Mouse (Mus musculus) mouse embryonic stem cell (cell line): ENCODE measurements around the gene Gm42906.

Experiments
- in situ Hi-C, 2 experiments: fragments of 300-500 bp; cut with MboI; formaldehyde crosslinking; loops; 1 replicate in 1 of 2; 3 replicates in 1 of 2; pipeline ENCODE4 v1.14.3; 2019 to 2020; ENCODE audit warnings: low sequenced_read_pairs in 2 of 2, low pct_unique_long_range_greater_than_20kb in 1 of 2, mixed read lengths in 1 of 2; ENCODE audit not compliant: unreplicated experiment in 1 of 2

The Gm42906 gene

DNA sequence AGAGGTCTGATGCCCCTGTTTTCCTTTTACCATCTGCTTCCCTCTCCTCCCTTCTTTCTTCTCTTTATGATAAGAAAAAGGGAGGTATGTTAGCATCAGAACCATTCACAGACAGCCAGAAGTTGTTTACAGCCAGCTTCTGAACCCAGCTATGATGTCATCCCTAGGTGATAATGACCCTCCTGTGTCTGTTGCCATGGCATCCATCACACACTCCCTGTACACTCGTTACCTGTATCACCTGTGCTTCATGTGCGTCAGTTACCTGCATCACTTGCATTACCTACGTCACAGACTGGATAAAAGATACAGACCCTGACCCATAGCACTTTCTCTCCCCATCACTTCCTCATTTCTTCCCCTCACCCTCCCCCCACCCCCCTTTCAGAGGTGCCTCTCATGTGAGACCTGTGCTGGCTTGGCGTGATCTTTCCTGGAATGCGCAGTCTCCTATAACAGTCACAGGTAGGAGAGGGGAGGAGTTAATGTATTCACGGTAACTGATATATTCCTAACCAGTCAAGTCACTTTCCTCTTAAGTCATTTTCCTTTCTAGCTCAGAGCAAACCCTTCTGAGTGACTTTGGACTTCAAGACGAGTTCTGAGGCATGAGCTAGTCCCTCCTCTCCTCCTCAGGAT, 27.9 kb downstream of the Gm42906 start:
- in situ Hi-C loops, result no loop called here

DNA sequence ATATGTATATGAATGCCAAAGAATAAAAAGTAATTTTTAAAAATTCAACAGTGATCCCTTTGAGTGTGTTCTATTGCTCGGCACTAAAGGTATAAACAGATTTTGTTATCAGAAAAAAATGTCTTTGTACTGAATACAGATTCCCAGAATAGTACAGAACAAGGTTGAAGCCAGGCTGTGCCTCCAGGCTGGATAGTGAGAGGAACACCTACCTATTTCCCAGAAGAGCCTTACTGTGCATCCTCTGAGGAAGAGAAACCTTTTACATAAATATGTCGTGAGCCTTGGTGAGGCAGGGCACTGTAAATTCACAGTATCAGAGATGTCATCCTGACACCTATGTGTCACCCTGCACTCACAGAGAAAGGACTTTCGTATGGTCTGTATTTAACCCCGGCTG, 31.8 kb downstream of the Gm42906 start:
- in situ Hi-C loops, result no loop called here

DNA sequence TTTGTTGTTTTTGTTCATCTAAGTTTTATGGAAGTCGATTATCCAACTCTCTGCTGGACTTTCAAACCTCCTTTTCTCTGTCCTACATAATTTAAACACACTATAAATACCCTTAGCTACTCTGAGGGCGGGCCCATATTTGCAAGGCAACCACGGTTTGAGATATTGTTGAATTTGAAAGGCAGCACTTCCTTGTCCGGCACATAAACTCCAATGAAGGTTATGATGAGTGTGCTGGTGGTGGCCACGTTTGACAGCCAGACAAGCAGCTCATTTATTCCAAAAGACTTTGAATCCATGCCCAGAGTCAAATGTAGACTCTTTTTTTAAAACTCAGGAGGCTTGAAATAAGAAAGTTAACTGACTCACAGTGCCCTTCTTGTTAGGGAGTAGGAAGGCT, 33.3 kb downstream of the Gm42906 start:
- in situ Hi-C loops, result no loop called here

DNA sequence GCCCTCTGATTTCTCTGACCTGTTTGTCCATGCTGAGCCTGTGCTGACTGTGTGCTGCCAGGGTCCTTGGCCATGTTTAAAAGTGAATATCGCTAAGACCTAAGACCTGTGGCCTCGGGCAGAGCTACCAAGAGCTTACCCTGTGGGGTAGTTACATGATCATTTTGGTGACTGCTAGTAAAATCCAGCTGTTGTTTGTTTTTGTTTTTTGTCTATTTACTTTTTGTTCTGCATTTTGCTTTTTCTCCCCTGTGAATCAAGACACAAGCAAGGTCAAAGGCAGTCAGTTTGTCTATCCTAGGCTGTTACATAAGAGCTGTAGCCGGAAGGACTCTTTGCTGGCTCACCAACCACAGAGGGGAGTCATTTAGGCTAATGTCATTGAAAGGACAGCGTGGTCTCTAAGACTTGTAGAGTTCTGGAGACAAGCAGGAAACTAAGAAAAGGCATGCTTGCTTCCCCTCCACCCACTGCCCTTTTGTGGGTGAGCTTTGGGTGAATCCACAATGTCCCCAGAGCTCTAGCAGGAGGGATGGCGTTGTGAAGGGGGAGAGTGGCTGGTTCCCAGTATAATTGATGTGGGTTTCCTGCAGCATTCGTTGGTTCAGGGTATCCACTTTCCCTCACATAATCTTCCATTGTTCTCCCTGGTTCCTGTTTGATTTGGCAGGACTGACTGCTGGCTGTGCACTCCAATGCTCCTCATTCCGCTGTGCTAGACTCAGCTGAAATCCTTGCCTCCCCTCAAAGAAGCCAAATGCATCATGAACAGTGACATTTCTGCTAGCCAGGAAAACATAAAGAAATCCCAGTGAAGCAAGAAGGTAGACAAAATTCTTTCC, 33.9 kb downstream of the Gm42906 start:
- in situ Hi-C loops, result no loop called here

DNA sequence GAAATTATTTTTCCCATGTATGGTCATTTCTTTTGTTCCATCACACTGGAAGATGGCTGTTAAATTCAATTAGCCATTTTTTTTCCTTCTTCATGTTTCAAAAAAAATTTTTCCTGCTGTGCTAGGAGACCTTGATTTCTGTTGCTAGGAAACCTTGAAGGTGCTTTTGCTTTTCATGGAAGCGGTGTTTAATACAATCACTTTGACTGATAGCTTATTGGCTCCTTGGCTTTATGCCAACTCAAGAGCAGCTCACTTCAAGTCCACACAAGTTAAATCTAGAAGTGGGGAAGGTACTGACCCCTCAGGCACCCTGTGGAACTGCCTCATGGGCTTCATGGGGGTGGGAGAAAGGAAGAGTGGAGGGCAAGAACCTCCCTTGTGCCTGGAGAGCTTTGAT, 38.1 kb downstream of the Gm42906 start:
- in situ Hi-C loops, result no loop called here

DNA sequence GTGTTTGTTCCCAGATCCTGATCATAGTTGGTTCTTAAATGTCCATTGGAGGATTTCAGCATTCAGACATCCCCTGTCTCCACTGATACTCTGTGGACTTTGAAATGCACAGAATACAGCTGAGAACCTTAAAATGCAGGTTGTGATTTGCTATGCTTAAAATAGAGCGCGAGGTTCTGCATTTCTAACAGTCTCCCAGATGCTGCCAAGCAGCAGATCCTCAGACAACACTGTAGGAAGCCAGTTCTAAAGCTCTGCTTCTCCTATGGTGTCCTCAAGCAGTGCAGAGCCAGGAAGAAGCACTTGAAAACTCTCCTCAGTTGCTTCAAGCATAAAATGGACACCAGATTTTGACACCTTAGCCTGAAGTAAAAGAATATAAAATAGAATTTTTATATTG, 48.1 kb downstream of the Gm42906 start:
- in situ Hi-C loops, result no loop called here

DNA sequence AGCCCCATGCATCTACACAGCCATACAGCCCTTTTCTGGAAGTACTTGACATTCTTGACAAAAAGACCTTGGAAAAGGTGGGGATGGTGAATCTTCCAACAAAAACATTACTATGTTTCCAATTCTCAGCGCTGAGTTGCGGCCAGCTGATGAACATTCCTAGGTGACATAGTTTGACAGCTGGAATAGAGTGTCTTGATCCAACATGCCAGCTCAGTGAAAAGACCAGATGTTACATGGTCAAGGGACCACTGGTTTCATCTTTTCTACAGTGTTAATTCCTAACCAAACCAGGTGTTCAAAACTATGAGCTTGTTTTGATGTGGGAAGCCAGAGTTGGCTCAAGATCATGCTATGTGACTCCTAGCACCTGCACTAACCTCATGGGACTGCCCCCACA, 48.8 kb downstream of the Gm42906 start:
- in situ Hi-C loops, result no loop called here

DNA sequence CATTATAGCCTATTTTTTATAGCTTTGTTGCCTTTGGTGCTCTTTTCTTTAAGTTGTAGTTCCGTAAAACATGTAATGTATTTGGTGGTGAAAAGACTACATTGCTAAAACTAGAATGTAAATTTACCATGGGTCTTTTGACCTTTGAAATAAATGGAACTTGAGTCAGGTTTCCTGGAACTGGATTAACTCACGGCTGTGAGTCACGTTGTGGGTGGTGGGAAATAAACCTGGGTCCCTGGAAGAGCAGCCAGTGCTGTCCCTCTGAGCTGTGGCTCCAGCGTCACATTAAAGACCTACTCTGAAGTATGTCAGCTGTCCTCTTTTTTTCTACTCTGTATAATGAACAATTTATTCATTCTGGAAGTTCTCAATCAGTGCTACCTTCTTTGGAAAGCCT, 51.0 kb downstream of the Gm42906 start:
- in situ Hi-C loops, result no loop called here

DNA sequence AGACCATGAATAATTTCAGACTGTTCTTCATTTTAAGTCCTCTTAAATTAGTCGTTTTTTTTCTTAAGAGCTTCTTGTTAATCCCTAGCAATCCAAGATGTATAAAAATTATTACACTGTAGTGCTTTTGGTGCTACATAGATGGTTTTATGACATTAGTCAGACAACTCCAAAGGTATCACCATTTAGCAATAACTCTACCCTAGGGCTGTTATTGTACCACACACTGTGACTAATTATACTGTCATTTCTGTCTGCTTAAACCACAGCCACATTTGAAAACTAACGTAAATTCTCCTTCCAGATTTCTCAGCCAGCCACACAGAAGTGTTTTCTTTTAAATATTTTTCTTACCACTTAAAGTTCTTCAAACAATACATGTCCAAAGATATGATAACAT, 53.1 kb downstream of the Gm42906 start:
- in situ Hi-C loops, result no loop called here

DNA sequence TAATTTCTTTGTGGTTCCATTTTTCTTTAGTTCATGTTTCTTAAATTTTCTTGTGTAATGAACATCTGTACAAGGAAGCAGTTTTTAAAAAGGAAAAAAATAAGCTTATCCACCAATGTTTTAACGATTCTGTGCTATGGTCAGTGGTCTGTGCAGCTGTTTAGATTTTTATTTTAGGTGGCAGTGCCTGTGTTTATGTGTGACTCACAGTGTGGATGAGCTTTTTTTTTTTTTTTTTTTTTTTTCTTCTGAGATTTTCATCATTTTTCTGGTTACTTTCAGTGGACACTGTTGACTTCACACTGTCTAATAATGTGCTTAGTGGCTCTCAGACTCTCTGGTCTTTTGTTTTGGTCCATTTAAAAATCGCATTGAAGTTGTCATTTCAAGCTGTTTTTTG, 56.8 kb downstream of the Gm42906 start:
- in situ Hi-C loops, result no loop called here

DNA sequence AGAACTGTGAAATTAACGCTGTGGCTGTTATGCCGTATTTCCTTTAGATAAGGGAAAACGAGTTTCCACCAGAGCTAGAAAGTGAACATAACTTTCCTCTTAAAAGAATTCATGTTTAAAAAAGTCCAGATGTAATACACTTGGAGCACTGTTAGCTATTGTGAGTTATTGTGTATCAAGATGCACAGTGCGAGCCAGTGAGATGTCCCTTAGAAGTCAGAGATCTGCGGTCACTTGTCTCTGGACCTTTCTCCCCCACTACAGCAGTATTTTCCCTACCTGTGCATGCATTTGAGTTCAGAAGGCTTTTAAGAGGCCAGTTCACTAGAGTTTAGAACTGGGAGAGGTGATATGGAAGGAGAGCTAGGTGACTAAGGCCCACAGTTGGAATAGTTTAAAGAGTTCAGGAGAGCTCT, 58.6 kb downstream of the Gm42906 start:
- in situ Hi-C loops, result no loop called here

DNA sequence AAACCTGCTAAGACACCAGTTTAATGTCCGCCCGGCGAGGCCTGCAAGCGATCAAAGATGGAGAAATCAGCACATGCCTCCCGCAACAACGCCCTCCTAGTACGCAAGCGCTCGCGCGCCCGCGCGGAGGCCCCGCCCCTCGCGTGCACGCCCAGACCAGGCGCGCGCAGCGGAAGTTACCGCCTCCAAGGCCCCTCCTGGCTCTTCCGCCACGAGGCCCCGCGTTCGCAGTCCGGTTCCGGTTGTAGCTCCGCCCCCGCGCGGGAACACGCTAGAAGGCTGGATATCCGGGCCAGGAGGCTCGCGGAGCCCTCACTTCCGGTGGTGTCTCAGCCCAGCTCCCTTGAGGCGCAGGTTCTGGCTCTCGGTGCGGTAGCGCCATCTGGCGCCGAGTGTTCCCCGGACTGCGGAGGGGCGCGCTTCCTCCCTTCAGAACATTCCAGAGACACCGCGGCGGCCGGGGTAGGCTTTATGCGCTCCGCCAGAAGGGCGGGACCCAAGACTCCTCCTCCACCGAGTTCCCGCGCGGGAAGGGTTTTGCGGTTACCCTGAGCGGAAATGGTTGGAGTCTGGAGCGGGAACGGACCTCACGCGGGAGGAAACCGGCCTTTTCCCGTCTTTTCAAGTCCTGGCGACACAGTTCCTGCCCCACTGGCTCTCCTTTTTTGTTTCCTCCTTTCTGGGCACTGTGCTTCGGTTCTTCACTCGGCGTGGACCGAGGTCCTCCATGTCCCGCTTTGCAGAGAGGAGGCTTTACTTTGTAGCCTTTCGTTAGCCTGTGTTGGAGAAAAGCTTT, 59.4 kb downstream of the Gm42906 start:
- in situ Hi-C loops, result no loop called here

DNA sequence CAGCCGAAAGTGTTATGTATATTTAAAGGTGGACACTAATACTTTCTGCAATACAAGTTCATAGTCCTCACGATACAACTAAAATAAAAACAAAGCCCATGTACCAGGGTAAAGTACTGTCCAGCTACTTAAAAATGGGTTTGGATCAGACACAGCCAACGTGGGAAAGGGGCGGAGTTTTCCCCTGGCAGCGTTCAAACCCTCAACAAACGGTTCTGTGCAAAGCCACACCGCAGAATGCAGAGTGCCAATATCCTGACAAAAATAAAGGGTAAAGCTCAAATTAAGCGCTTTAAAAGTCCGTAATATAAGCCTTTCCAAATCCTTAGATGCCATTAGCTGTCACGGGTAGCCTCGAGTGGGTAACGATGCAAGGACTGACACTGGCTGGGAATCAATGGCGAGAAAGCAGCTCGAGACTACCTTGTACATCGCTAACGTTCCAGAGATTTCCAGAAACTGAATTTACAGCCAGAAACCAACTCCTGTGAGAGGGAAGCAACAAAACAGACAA, 60.0 kb downstream of the Gm42906 start:
- in situ Hi-C loops, result no loop called here

DNA sequence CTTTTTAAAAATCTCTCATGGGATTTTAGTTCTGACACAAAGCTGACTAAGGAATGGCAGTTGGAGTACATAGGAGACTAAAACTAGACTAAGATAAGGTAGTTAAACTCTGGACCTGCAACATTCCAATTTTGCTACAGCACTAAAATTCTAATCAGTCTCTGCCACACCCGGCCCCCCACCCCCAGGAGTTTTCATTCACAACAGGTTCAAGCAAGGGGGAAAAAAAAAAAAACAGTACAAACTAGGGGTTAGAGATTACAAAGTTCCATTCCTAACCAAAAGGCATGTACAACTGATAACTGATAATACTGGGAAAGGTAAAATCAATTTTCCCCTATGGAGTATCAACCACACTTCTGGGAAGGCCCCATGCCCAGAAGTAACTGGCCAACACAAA, 60.6 kb downstream of the Gm42906 start:
- in situ Hi-C loops, result no loop called here

DNA sequence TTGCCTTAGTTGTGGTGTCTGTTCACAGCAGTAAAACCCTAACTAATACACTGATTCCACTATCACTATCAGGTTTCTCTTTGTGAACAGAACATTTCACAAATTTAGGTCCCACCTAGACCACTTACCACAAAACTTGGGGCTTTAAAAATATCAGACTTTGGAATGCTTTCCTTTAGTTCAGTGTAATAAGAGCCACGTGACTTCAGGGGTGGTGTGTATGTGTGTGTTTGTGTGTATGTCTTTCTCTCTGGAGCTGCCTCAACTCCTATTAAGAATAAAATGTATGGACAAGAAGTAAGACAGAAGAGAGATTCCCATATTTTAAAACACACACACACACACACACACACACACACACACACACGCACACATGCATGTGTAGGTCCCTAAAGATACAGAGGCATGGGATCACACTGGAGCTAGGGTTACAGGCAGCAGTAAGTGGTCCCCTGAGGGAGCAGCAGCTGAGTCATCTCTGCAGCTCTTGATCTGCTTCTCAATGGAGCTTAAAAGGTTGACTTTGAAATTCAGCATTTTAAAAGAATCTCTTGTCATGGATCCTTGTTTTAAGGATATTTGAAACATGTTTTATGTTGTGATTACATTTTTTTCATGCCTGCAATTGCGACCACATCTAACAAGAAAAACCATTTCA, 64.5 kb downstream of the Gm42906 start:
- in situ Hi-C loops, result no loop called here

DNA sequence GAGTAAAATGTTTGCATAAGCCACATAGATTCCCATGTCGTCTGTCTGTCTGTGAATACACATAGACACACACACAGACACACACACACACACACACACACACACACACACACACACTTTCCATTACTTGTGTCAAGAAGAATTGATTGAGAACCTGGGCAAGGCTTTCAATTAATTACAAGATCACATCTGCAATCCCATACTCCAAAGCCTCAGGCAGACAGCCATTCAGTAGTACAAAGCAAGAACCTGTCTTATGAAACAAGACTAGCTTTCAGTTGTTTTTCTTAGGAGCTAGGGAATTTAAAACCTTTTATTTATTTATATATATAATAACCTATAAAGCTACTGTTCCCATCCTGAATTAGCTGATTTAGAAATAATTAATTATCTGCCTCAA, 78.3 kb downstream of the Gm42906 start:
- in situ Hi-C loops, result no loop called here

DNA sequence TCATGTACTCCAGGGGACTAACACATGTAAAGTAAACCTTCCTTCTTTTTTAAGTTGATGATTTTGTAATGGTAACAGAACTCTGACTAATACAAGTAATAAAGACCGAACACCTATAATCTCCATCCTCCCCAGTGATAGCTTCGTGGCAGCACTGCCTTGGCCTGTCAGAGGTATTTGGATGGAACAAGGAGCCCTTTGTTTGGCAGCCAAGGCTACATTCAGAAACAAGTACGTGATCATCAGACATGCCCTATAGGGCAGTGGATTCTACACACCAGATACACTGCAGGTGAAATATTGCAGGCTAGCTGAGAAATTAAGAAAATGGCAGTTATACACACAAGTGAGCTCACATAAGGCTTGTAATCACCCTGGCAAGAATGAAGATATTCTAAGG, 79.5 kb downstream of the Gm42906 start:
- in situ Hi-C loops, result no loop called here

DNA sequence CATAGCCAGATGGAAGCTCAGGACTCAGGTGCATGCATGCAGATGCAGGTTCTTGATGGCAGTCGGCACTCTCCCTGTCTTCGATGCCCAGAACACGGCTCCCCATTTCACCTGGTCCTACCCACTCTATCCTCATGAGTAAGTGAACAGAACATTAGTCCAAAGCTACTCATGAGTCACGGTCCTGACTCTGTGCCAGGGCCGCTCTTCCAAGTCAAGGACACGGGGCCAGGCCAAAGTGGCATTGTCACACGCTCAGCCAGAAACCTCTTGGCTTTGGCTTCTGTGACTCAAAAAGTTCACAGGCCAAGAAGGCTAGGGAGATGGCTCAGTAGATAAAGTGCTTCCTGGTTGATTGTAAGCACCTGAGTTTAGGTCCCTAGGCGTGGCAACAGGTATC, 81.3 kb downstream of the Gm42906 start:
- in situ Hi-C loops, result no loop called here

DNA sequence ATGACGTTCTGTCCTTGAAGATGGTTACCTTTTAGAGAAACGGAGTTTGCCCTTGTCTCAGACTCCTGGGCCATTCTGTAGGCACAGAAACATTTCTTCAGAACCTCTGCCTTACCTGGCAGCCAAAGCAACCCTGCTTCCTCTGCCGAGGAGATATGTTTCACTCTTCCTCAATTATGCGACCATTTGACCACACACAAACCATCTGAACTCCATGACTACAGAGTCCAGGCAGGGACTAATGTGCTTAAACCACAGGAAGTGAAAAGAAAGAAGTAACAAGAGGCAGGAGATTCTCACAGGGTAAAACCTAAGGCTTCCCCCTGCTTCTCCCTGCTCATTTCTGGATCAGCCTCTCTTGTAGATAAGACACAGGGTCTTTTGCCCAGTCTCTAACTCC, 83.2 kb downstream of the Gm42906 start:
- in situ Hi-C loops, result no loop called here
